Mouse (Mus musculus): ENCODE results near the gene Nanp. TPM values are rescaled to one million over a fixed set of nuclear protein-coding genes. Genes with fewer than 3 reads are reported as not detected.

Gene Nanp
- polyA plus RNA-seq, 1 experiment from 2014 or later: 20.4 TPM

DNA sequence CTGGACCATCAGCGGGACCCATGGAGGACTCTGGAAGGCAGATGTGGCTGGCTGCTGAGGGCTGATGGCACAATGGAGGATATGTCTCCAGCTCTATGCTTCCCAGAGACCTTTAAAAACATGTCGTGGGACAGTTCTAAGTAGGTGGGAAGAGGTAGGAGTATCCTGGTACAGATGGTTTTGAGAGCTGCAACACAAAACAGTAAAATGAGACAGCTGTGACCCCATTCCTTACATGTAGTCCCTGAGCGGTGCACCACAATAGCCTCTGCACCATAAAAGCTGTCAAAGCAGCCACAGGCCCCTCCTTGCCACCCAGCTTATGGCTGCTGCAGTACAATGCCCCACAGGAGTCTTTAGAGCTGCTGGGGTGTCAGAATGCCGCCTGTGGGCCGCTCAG, 41.6 kb downstream of the Nanp start:
- H3K4me2 ChIP-seq: no peak overlapping the region
- H3K27me3 ChIP-seq (replicated peaks): no peaks in the 10 kb centered on the region
- peaks cover 49% of the 10 kb centered on the region for H3K4me1 ChIP-seq
- H3K9me3 ChIP-seq: no peaks in the 10 kb centered on the region
- H3K36me3 ChIP-seq: no peaks in the 10 kb centered on the region
- 85% methylated on average over 5 of the region's 5 CpGs for WGBS
- H3K9ac ChIP-seq: no peak overlapping the region
- no peak for ATAC-seq (ENCODE audit: extremely low read depth, insufficient number of reproducible peaks, low FRiP score, low TSS enrichment)
- no peak overlapping the region for H3K27ac ChIP-seq (replicated peaks)
- H3K4me3 ChIP-seq: no peak overlapping the region

- no peaks in the 10 kb centered on the region for H3K9me3 ChIP-seq
- H3K4me2 ChIP-seq: no peak overlapping the region
- no peak overlapping the region for H3K9ac ChIP-seq
- H3K27ac ChIP-seq (replicated peaks): no peak overlapping the region
- H3K27me3 ChIP-seq (replicated peaks): no peaks in the 10 kb centered on the region
- ATAC-seq (ENCODE audit: extremely low read depth, insufficient number of reproducible peaks, low FRiP score, low TSS enrichment): no peak
- 59% methylated on average over 4 of the region's 4 CpGs for WGBS
- no peak overlapping the region for H3K4me3 ChIP-seq
- H3K36me3 ChIP-seq: no peaks in the 10 kb centered on the region
- peaks cover 41% of the 10 kb centered on the region for H3K4me1 ChIP-seq
Measured at GRCm38 (mm10) chr2:150995324-150995723, 43.9 kb downstream of the Nanp start.

- no peak for ATAC-seq (ENCODE audit: extremely low read depth, insufficient number of reproducible peaks, low FRiP score, low TSS enrichment)
- no peaks in the 10 kb centered on the region for H3K27me3 ChIP-seq (replicated peaks)
- peaks cover 12% of the 10 kb centered on the region for H3K4me1 ChIP-seq
- H3K4me3 ChIP-seq: no peak overlapping the region
- no peaks in the 10 kb centered on the region for H3K36me3 ChIP-seq
- no peak overlapping the region for H3K27ac ChIP-seq (replicated peaks)
- H3K9me3 ChIP-seq: no peaks in the 10 kb centered on the region
- no peak overlapping the region for H3K4me2 ChIP-seq
- 83% methylated on average over 4 of the region's 4 CpGs for WGBS
- no peak overlapping the region for H3K9ac ChIP-seq
Measured at GRCm38 (mm10) chr2:150991050-150991449, 48.1 kb downstream of the Nanp start.

GRCm38 (mm10) chr2:150990506-150990905, 48.7 kb downstream of the Nanp start:
- no peak overlapping the region for H3K27ac ChIP-seq (replicated peaks)
- H3K27me3 ChIP-seq (replicated peaks): no peaks in the 10 kb centered on the region
- H3K9ac ChIP-seq: no peak overlapping the region
- peaks cover 11% of the 10 kb centered on the region for H3K4me1 ChIP-seq
- ATAC-seq (ENCODE audit: extremely low read depth, insufficient number of reproducible peaks, low FRiP score, low TSS enrichment): no peak
- WGBS: 59% methylated on average over 2 of the region's 2 CpGs
- H3K9me3 ChIP-seq: no peaks in the 10 kb centered on the region
- H3K4me2 ChIP-seq: no peak overlapping the region
- no peaks in the 10 kb centered on the region for H3K36me3 ChIP-seq
- H3K4me3 ChIP-seq: no peak overlapping the region

GRCm38 (mm10) chr2:150985359-150985758, 53.8 kb downstream of the Nanp start:
- Histone ChIP-seq H3K4me2 (no peak overlapping the region), H3K27me3 (replicated peaks) (no peaks in the 10 kb centered on the region), H3K36me3 (no peaks in the 10 kb centered on the region), H3K4me1 (peaks cover 10% of the 10 kb centered on the region), H3K9me3 (no peaks in the 10 kb centered on the region), H3K4me3 (no peak overlapping the region), H3K9ac (no peak overlapping the region), H3K27ac (replicated peaks) (no peak overlapping the region)
- ATAC-seq (ENCODE audit: extremely low read depth, insufficient number of reproducible peaks, low FRiP score, low TSS enrichment): no peak
- WGBS: 97% methylated on average over 2 of the region's 2 CpGs

- H3K9ac ChIP-seq: no peak overlapping the region
- H3K36me3 ChIP-seq: 0 out of 2 replicates have a peak, but pooled peaks cover 4% of the 10 kb centered on the region
- no peaks in the 10 kb centered on the region for H3K9me3 ChIP-seq
- H3K4me2 ChIP-seq: no peak overlapping the region
- no peaks in the 10 kb centered on the region for H3K27me3 ChIP-seq (replicated peaks)
- H3K4me1 ChIP-seq: peaks cover 8% of the 10 kb centered on the region
- H3K27ac ChIP-seq (replicated peaks): no peak overlapping the region
- ATAC-seq (ENCODE audit: extremely low read depth, insufficient number of reproducible peaks, low FRiP score, low TSS enrichment): no peak
- H3K4me3 ChIP-seq: no peak overlapping the region
Measured at GRCm38 (mm10) chr2:150982051-150982450, 57.1 kb downstream of the Nanp start.

- H3K4me3 ChIP-seq: no peak overlapping the region
- WGBS: 32% methylated on average over 7 of the region's 7 CpGs
- ATAC-seq (ENCODE audit: extremely low read depth, insufficient number of reproducible peaks, low FRiP score, low TSS enrichment): no peak
- H3K27ac ChIP-seq (replicated peaks): no peak overlapping the region
- H3K9ac ChIP-seq: no peak overlapping the region
- peaks cover 8% of the 10 kb centered on the region for H3K4me1 ChIP-seq
- H3K36me3 ChIP-seq: 0 out of 2 replicates have a peak, but pooled peaks cover 4% of the 10 kb centered on the region
- no peak overlapping the region for H3K4me2 ChIP-seq
- H3K27me3 ChIP-seq (replicated peaks): no peaks in the 10 kb centered on the region
- H3K9me3 ChIP-seq: no peaks in the 10 kb centered on the region
Measured at GRCm38 (mm10) chr2:150981524-150981923, 57.7 kb downstream of the Nanp start.

DNA sequence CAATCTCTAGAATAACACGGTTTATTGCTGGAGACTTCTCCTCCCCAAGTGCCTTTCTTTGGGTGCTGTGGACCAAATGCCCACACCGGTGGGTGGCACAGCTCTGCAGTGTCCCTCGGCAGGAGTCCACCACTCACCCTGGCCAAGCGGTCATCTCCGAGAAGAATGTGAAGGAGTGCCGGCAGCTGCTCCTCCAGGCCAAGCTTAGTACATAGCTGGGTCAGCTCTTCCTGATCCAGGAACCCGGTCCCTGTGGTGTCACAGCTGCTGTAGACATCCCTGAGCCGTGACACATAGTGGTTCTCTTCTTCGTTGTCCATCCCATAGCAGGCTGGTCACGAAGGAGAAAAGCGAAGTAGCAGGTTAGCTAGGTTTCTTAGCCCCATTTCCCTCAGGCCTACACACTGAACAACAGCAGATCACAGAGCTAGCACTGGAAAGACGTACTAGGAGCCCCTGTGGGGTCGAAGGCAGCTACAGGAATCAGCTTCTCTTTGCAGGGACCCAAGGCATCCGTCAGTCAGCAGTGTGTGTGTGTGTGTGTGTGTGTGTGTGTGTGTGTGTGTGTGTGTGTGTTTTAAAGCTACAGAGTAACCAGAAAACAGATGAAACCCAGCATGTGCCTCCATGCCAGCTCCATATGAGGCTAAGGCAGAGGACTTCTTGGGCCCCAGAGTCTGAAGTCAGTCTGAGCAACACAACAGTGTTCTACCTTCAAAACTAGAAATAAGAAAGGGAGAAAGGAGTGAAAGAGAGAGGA, 59.2 kb downstream of the Nanp start:
- H3K27ac ChIP-seq (replicated peaks): no peak overlapping the region

More for the DNA sequence above, 59.2 kb downstream of the Nanp start:
- no peak overlapping the region for H3K4me3 ChIP-seq
- H3K36me3 ChIP-seq: peaks cover 12% of the 10 kb centered on the region; the same call in 1 of the 2 replicates
- no peaks in the 10 kb centered on the region for H3K9me3 ChIP-seq
- H3K4me1 ChIP-seq: peaks cover 8% of the 10 kb centered on the region
- ATAC-seq (ENCODE audit: extremely low read depth, insufficient number of reproducible peaks, low FRiP score, low TSS enrichment): no peak
- no peaks in the 10 kb centered on the region for H3K27me3 ChIP-seq (replicated peaks)
- no peak overlapping the region for H3K4me2 ChIP-seq
- no peak overlapping the region for H3K9ac ChIP-seq
- 79% methylated on average over 14 of the region's 14 CpGs for WGBS

Other genes with a start within 250 kb of the Nanp start
- 42.3 and 45.0 TPM in 2 replicates for gene Abhd12, start 134.7 kb downstream of the Nanp start, polyA plus RNA-seq (2015; fragmentation: Nextera tagmentation; extraction: Ambion mirVana)
- 29.3 and 30.7 TPM in 2 replicates for gene Gins1, start 134.0 kb downstream of the Nanp start, polyA plus RNA-seq (2015; fragmentation: Nextera tagmentation; extraction: Ambion mirVana)
- gene Ninl, start within 50 bp of the Nanp start, polyA plus RNA-seq (2015; fragmentation: Nextera tagmentation; extraction: Ambion mirVana): 5.3 and 5.8 TPM in 2 replicates
- not detected in 2 replicates for gene Gm14151, start 53.0 kb upstream of the Nanp start, polyA plus RNA-seq (2015; fragmentation: Nextera tagmentation; extraction: Ambion mirVana)
- not detected in 2 replicates for gene Gm14147, start 58.8 kb upstream of the Nanp start, polyA plus RNA-seq (2015; fragmentation: Nextera tagmentation; extraction: Ambion mirVana)

Data from heart, embryonic 13.5 days (tissue).